ENCODE assay signal across 12 mouse cellular contexts in the genomic region with DNA sequence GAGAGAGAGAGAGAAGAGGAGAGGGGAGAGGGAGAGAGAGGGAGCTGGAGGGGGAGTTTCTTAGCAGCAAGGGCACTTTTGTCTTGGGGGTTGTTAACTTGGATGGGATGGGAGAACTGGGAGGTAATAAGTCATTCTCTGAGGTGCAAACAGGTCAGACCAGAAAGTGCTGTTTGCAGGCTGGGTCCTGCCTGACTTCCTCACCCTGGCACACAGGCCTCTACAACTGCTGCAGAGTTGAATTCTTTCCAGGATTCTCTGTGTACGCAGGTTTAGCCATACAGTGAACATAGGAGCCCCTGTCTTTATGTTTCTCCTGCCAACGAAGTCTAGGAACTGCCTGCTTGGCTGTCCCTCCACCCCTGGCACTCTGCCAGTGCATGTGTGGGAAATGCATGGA. TPM values are rescaled to one million over a fixed set of nuclear protein-coding genes. Genes with fewer than 3 reads are reported as not detected.
A peak's percentile ranks its signal among the peaks of the same experiment; 100 is the strongest.
DNase-seq lines count a peak whose midpoint lies in the region; ATAC-seq and TF ChIP-seq lines count a peak whose summit lies in the region.
"Not testable (repeated sequence)": the region's sequence is repeated elsewhere in the genome, so short reads cannot be mapped to it uniquely, and the experiment has no call there.
"Had no signal": no experiment of that assay in that cellular context is flagged by ENCODE, and none has a peak within 500 bp of the region (broad histone marks: within the 10 kb centered on the region; RNA-seq: fewer than 3 reads in every experiment).

No protein-coding gene starts in this region.

- TF ChIP-seq CTCF in lung, embryonic 14.5 days (IDR thresholded peaks at IDR 0.05; ENCODE audit: low read depth); stomach, postnatal 0 days (IDR thresholded peaks at IDR 0.05; ENCODE audit: low read depth): not testable (repeated sequence)

- WGBS in embryonic facial prominence, embryonic 14.5 days: no CpG with 5 or more reads among the region's 2 CpGs
- no CpG with 5 or more reads among the region's 2 CpGs for WGBS in lung, embryonic 14.5 days
- WGBS in lung, embryonic 16.5 days: no CpG with 5 or more reads among the region's 2 CpGs
- WGBS in stomach, embryonic 16.5 days: no CpG with 5 or more reads among the region's 2 CpGs
- no CpG with 5 or more reads among the region's 2 CpGs for WGBS in stomach, postnatal 0 days

- not testable (repeated sequence) for H3K36me3 ChIP-seq in embryonic facial prominence, embryonic 14.5 days (ENCODE audit: control insufficient read depth, insufficient read depth, low read length); lung, embryonic 14.5 days (ENCODE audit: insufficient read depth); lung, embryonic 16.5 days (ENCODE audit: control insufficient read depth, insufficient read depth, low read length); stomach, embryonic 16.5 days (ENCODE audit: control insufficient read depth, insufficient read depth, low read length); stomach, postnatal 0 days (ENCODE audit: control insufficient read depth, insufficient read depth, low read length)

- not testable (repeated sequence) for H3K27ac ChIP-seq in embryonic facial prominence, embryonic 14.5 days (replicated peaks; ENCODE audit: low read depth, low read length); lung, embryonic 14.5 days (ENCODE audit: low read depth); lung, embryonic 16.5 days (ENCODE audit: low read length); stomach, embryonic 16.5 days (ENCODE audit: low read length); stomach, postnatal 0 days (replicated peaks)

- not testable (repeated sequence) for TF ChIP-seq EP300 in stomach, postnatal 0 days (optimal IDR thresholded peaks at IDR 0.05)

- ATAC-seq in embryonic facial prominence, embryonic 14.5 days (ENCODE audit: low read depth): peak; percentile 67; the same call in 1 of the 2 replicates
- peak; percentile 56; the same call in 1 of the 2 replicates for ATAC-seq in lung, embryonic 14.5 days (ENCODE audit: insufficient read depth)
- peak; percentile 67 for ATAC-seq in lung, embryonic 16.5 days (ENCODE audit: low read depth)
- ATAC-seq in stomach, embryonic 16.5 days (ENCODE audit: insufficient read depth, low FRiP score): peak; percentile 58; the same call in 1 of the 2 replicates
- peak; percentile 71; the same call in 1 of the 2 replicates for ATAC-seq in stomach, postnatal 0 days (ENCODE audit: low FRiP score, low TSS enrichment)

- H3K27me3 ChIP-seq in embryonic facial prominence, embryonic 14.5 days (replicated peaks; ENCODE audit: control insufficient read depth, insufficient read depth, low read length); lung, embryonic 14.5 days (ENCODE audit: insufficient read depth, low read length); lung, embryonic 16.5 days (ENCODE audit: control insufficient read depth, insufficient read depth, low read depth, low read length); stomach, embryonic 16.5 days (ENCODE audit: control insufficient read depth, insufficient read depth, low read length); stomach, postnatal 0 days (ENCODE audit: control insufficient read depth, insufficient read depth, low read length): not testable (repeated sequence)

- not testable (repeated sequence) for H3K9ac ChIP-seq in embryonic facial prominence, embryonic 14.5 days (ENCODE audit: low read depth, low read length); lung, embryonic 14.5 days; lung, embryonic 16.5 days (ENCODE audit: low read length); stomach, embryonic 16.5 days (ENCODE audit: low read length); stomach, postnatal 0 days (ENCODE audit: low read length)

- not testable (repeated sequence) for DNase-seq in embryonic facial prominence, embryonic 14.5 days (ENCODE audit: low spot score); lung, embryonic 14.5 days; stomach, postnatal 0 days (ENCODE audit: low spot score)

- H3K4me2 ChIP-seq in embryonic facial prominence, embryonic 14.5 days (ENCODE audit: low read depth, low read length); lung, embryonic 14.5 days; lung, embryonic 16.5 days (ENCODE audit: low read depth, low read length); stomach, embryonic 16.5 days (ENCODE audit: low read depth, low read length); stomach, postnatal 0 days (replicated peaks; ENCODE audit: low read depth): not testable (repeated sequence)

- H3K4me3 ChIP-seq in embryonic facial prominence, embryonic 14.5 days (ENCODE audit: low read depth, low read length); lung, embryonic 14.5 days (ENCODE audit: low read depth, low read length); lung, embryonic 16.5 days (ENCODE audit: low read length); stomach, embryonic 16.5 days (replicated peaks; ENCODE audit: low read length); stomach, postnatal 0 days (ENCODE audit: low read depth, low read length): not testable (repeated sequence)

- not testable (repeated sequence) for H3K4me1 ChIP-seq in embryonic facial prominence, embryonic 14.5 days (ENCODE audit: control insufficient read depth, insufficient read depth, low read length); lung, embryonic 14.5 days (ENCODE audit: insufficient read depth); lung, embryonic 16.5 days (replicated peaks; ENCODE audit: control insufficient read depth, insufficient read depth, low read length); stomach, embryonic 16.5 days (ENCODE audit: control insufficient read depth, insufficient read depth, low read length); stomach, postnatal 0 days (replicated peaks; ENCODE audit: control insufficient read depth, insufficient read depth)

- not testable (repeated sequence) for H3K9me3 ChIP-seq in embryonic facial prominence, embryonic 14.5 days (ENCODE audit: control insufficient read depth, low read length); lung, embryonic 14.5 days (ENCODE audit: low read depth, low read length); lung, embryonic 16.5 days (ENCODE audit: control insufficient read depth, low read length); stomach, embryonic 16.5 days (replicated peaks; ENCODE audit: control insufficient read depth, low read length); stomach, postnatal 0 days (ENCODE audit: control insufficient read depth, low read length)

RNA-seq across cellular contexts. Expression of a gene that starts 29.1 kb away (rescaled TPM):
- polyA plus RNA-seq in embryonic facial prominence, embryonic 14.5 days (2014; fragmentation: Nextera tagmentation; extraction: Ambion mirVana): 1.1 and 1.6 TPM in 2 replicates
- polyA plus RNA-seq in lung, embryonic 14.5 days (2014; fragmentation: Nextera tagmentation; extraction: Ambion mirVana): 0.68 and 2.0 TPM in 2 replicates
- polyA plus RNA-seq in lung, embryonic 16.5 days (2015; fragmentation: Nextera tagmentation; extraction: Ambion mirVana): 1.0 TPM in 2 replicates
- polyA plus RNA-seq in stomach, embryonic 16.5 days (2015; fragmentation: Nextera tagmentation; extraction: Ambion mirVana): 1.3 and 2.2 TPM in 2 replicates
- 0.51 and 1.1 TPM in 2 replicates for polyA plus RNA-seq in stomach, postnatal 0 days (2015; fragmentation: Nextera tagmentation; extraction: Ambion mirVana)
- polyA plus RNA-seq: activated CD4-positive, CD25-positive, alpha-beta regulatory T cell, adult 4 months; adrenal gland, adult 2 months; C2C12; CD4-positive, CD25-positive, alpha-beta regulatory T cell, adult 4 months; G1E; Patski had no signal

RNA-seq across cellular contexts. Expression of a gene that starts 35.0 kb away (rescaled TPM):
- polyA plus RNA-seq in embryonic facial prominence, embryonic 14.5 days (2014; fragmentation: Nextera tagmentation; extraction: Ambion mirVana): 38.6 and 48.4 TPM in 2 replicates
- 22.7 and 28.1 TPM in 2 replicates for polyA plus RNA-seq in lung, embryonic 14.5 days (2014; fragmentation: Nextera tagmentation; extraction: Ambion mirVana)
- polyA plus RNA-seq in lung, embryonic 16.5 days (2015; fragmentation: Nextera tagmentation; extraction: Ambion mirVana): 101 and 114 TPM in 2 replicates
- polyA plus RNA-seq in stomach, embryonic 16.5 days (2015; fragmentation: Nextera tagmentation; extraction: Ambion mirVana): 55.8 and 60.4 TPM in 2 replicates
- polyA plus RNA-seq in stomach, postnatal 0 days (2015; fragmentation: Nextera tagmentation; extraction: Ambion mirVana): 77.5 and 113 TPM in 2 replicates
- polyA plus RNA-seq: activated CD4-positive, CD25-positive, alpha-beta regulatory T cell, adult 4 months; CD4-positive, CD25-positive, alpha-beta regulatory T cell, adult 4 months; G1E; Patski had no signal

RNA-seq across cellular contexts. Expression of a gene that starts 59.7 kb away (rescaled TPM):
- polyA plus RNA-seq in embryonic facial prominence, embryonic 14.5 days (2014; fragmentation: Nextera tagmentation; extraction: Ambion mirVana): 29.2 and 41.3 TPM in 2 replicates
- polyA plus RNA-seq in lung, embryonic 14.5 days (2014; fragmentation: Nextera tagmentation; extraction: Ambion mirVana): 35.0 and 37.1 TPM in 2 replicates
- 48.8 and 50.5 TPM in 2 replicates for polyA plus RNA-seq in lung, embryonic 16.5 days (2015; fragmentation: Nextera tagmentation; extraction: Ambion mirVana)
- polyA plus RNA-seq in stomach, embryonic 16.5 days (2015; fragmentation: Nextera tagmentation; extraction: Ambion mirVana): 47.8 and 56.8 TPM in 2 replicates
- polyA plus RNA-seq in stomach, postnatal 0 days (2015; fragmentation: Nextera tagmentation; extraction: Ambion mirVana): 94.4 and 103 TPM in 2 replicates
- polyA plus RNA-seq: brain, embryonic 14.5 days had no signal
